Mouse (Mus musculus) limb, embryonic 11.5 days (tissue): ENCODE results near the gene Defb35. TPM values are rescaled to one million over a fixed set of nuclear protein-coding genes. Genes with fewer than 3 reads are reported as not detected.

ENCODE experiments used
- polyA plus RNA-seq: library from polyadenylated mRNA; unstranded; fragments of >200 nt; fragmentation: Nextera tagmentation; extraction: Ambion mirVana; gene quantifications from 2 replicates; pipeline ENCODE4 v1.2.1, GENCODE M21; 2014

Gene Defb35
- polyA plus RNA-seq, 1 experiment from 2014 or later: not detected

Other genes starting within 250 kb of the Defb35 start
- not detected in 2 replicates for gene AY761184, start 234.7 kb upstream of the Defb35 start, polyA plus RNA-seq
- not detected in 2 replicates for gene Defa24, start 203.9 kb upstream of the Defb35 start, polyA plus RNA-seq
- not detected in 2 replicates for gene Defb50, start 114.8 kb upstream of the Defb35 start, polyA plus RNA-seq
- gene Defb2, start 98.4 kb upstream of the Defb35 start, polyA plus RNA-seq: not detected in 2 replicates
- not detected in 2 replicates for gene Defb10, start 79.5 kb upstream of the Defb35 start, polyA plus RNA-seq
- not detected in 2 replicates for gene Defb9, start 52.9 kb upstream of the Defb35 start, polyA plus RNA-seq
- gene Defb11, start 31.9 kb upstream of the Defb35 start, polyA plus RNA-seq: not detected in 2 replicates
- not detected in 2 replicates for gene Defb15, start 5.6 kb upstream of the Defb35 start, polyA plus RNA-seq
- not detected in 2 replicates for gene Defb13, start 8.4 kb downstream of the Defb35 start, polyA plus RNA-seq
- gene Fam90a1a, start 20.4 kb downstream of the Defb35 start, polyA plus RNA-seq: not detected in 2 replicates
- not detected in 2 replicates for gene Ccdc70, start 31.4 kb downstream of the Defb35 start, polyA plus RNA-seq
- 0.78 and 0.93 TPM in 2 replicates for gene Atp7b, start 122.0 kb downstream of the Defb35 start, polyA plus RNA-seq
- gene Alg11, start 122.4 kb downstream of the Defb35 start, polyA plus RNA-seq: 34.5 and 43.8 TPM in 2 replicates
- not detected in 2 replicates for gene Nek5, start 186.7 kb downstream of the Defb35 start, polyA plus RNA-seq
- gene Nek3, start 228.1 kb downstream of the Defb35 start, polyA plus RNA-seq: 7.9 and 8.1 TPM in 2 replicates
- 55.0 and 58.3 TPM in 2 replicates for gene Ckap2, start 247.5 kb downstream of the Defb35 start, polyA plus RNA-seq